Mouse (Mus musculus) adrenal gland, postnatal 36 days (tissue): ENCODE results near the gene Cbarp. TPM values are rescaled to one million over a fixed set of nuclear protein-coding genes. Genes with fewer than 3 reads are reported as not detected.
"Not testable (repeated sequence)": the region's sequence is repeated elsewhere in the genome, so short reads cannot be mapped to it uniquely, and the experiment has no call there.

ENCODE experiments used
- DNase-seq, 2 experiments: peaks; one replicate each; pipeline ENCODE4 v3.0.0; 2021; ENCODE audit warnings: mixed read lengths in 1 of 2
- total RNA-seq, 2 experiments: library from RNA; stranded (reverse); gene quantifications; 2 replicates each; pipeline ENCODE4 v1.2.3; 2021

The Cbarp gene
- total RNA-seq, 2 experiments from 2014 or later = 57.5 to 205 TPM

DNA sequence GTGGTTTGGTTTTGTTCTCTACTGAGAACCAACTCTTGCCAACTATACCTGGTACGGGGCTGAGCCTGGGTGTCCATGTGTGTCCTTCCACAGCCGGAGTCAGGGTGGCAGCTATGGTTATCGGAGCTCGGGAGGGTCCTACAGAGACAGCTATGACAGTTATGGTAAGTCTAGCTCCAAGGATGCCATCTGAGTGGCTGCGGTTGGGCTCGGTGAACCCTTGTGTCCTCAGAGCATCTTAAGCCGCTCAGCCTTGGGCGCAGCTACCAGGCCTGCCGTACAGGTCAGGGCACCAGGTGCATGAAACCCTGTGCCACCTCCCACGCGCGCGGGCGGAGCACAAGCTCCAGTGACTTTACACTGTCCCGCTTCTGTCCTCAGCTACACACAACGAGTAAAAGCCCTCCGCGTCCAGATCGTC is 30.0 kb upstream of the Cbarp start:
- DNase-seq = no peak

- no peak for DNase-seq
These were observed 29.4 kb upstream of the Cbarp start for GRCm38 (mm10) chr10:80170052-80170451.

- DNase-seq = no peak
These were observed 29.0 kb upstream of the Cbarp start for GRCm38 (mm10) chr10:80169651-80170050.

DNA sequence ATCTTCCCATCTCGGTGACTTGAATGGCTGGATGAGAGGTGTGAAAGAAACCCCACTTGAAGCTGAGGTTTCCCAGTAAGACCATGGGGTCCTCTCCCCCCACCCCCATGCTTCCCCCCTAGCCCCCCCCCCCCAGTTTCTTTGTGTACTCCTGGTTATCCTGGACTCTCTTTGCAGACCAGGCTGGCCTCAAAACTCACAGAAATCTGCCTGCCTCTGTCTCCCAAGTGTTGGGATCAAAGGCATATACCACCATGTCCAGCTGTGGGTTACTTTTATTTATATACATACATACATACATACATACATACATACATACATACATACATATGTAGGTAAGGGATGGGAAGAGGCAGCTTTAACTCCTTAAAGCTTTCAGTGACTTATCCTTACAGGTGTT is 28.4 kb upstream of the Cbarp start:
- DNase-seq = no peak

DNA sequence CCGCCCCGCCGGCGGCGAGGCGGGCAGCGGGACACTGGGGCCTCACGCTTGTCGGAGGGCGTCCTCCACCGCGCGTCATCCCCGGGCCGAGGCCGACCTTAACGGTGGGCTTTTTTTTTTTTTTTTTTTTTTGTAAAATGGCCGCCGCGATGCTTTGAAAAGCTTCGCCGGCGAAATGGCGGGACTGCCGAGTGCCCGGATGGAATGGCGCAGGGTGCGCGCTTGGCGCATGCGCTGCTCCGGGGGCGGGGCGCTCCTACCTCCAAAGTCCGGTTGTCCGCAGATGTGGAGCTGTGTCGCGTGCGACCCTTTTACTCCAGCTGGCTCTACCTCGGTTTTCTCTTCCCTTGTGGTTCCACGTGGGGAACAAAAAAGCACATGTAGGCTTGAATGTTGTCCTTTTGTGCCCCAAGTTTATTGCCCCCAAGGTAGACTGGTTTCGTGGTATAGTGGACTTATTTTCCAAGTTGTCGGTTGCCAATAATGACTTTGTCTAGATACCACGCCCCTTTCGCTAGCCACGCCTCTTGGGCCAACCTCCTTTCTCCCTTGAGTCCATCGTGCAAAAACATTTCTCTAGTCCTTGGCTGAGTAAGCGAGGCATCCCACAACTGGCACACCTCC is 27.5 kb upstream of the Cbarp start:
- DNase-seq = peak; percentile 95 to 97

DNA sequence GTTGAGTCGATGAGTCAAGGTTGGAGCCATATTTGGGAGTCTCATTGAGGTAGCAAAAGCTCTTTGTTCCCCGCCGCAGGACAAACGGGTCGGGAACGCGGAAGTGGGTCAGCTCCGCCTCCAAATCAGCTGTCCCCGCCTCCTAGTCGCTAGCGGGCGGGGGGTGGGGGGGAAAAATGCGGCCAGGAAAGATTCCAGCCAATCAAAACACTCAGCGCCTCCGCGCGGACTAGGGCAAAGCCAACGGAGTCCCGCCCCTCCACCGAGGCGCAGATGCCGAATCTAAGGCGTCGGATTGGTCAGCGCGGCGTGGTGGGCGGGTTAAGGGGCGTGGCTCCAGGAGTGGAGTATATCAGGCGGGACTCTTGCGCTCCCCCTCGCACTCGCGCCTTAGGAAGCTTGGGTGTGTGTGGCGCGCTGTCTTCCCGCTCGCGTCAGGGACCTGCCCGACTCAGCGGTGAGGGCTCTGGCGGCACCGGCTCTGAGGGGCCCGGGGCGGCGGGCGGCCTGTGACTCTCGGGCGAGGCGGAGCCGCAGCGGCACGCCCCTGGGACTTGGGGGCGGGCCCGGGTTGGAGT is 26.9 kb upstream of the Cbarp start:
- DNase-seq = peak; percentile 98

DNA sequence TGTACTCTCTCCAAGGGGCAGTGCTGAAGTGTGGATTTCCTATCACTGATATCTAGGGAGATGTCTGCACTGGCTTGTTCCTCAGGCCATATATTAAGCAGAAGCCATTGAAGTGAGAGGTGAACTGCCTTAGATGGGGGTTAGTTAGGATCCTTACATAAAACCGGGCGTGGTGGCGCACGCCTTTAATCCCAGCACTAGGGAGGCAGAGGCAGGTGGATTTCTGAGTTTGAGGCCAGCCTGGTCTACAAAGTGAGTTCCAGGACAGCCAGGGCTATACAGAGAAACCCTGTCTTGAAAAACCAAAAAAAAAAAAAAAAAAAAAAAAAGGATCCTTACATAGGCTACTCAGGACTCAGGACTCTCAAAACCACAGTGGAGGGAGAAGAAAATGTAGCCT is 25.5 kb upstream of the Cbarp start:
- not testable (repeated sequence) for DNase-seq

GRCm38 (mm10) chr10:80165392-80166128 is 24.9 kb upstream of the Cbarp start, which contains the start of gene Cirbp:
Gene Cirbp, plus strand, starts transcription at chr10:80165985.
- peak; percentile 76 to 77 for DNase-seq

- DNase-seq = peak; percentile 97
These were observed 24.3 kb upstream of the Cbarp start for GRCm38 (mm10) chr10:80164998-80165344.

DNA sequence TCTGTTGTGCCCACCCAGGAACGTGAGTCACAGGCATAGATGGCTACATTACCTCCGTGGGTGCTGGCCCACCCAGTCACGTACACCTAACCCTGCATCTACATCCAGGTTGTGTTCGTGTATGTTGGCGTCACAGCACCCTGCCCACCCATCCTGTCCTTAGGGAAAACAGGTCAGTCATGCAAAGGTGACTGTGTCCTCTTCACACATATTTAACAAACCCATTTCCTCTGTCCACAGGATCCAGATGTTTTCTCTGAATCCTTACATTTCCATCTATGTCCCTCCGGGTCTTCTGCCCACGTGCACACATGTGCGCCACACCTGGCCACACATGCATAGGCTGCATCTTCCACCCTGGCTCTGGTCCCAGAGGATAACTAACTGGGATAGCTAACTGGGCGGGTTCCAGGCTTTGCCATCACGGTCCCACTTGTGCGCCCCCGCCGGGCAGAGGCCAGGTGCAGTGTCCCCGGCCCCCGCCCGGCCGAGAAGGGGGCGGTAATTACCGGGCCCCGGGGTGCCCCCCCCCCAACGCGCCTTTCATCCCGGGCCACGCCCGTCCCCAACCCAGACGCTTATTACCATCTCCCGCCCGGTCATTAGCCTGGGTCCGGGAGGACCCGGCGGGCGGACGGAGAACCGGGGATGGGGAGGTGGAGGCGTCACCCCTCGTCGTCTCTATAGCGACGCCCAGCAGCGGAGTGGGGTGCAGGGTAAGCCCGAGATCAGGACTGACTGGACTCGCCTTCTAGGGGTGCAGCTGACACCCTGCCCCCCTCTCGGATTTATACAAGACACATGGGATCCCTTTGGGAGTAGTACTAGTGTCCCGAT is 23.7 kb upstream of the Cbarp start:
- DNase-seq = peak in 1 of 2 experiments; percentile 47

DNA sequence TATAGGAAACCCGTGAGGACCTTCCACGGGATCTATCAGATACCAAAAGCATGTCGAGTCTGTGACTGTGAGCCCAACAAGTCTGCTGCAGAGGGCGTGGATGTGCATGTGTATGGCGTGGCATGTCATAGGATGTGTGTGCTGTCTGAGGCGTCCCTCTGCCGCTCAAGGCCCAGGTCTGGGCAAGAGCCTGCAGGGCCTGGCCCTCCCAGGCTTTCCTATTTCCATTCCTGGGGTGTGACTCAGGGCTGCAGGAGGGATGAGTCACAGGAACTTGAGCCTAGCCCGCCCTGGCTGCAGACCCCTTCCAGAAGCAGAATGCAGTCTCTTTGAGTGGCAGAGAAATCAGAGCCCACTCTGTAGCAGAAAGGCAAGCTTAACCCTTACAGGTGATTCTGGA is 23.1 kb upstream of the Cbarp start:
- DNase-seq = peak; percentile 84 to 86

- no peak for DNase-seq
These were observed 22.2 kb upstream of the Cbarp start for GRCm38 (mm10) chr10:80162716-80163299.

DNA sequence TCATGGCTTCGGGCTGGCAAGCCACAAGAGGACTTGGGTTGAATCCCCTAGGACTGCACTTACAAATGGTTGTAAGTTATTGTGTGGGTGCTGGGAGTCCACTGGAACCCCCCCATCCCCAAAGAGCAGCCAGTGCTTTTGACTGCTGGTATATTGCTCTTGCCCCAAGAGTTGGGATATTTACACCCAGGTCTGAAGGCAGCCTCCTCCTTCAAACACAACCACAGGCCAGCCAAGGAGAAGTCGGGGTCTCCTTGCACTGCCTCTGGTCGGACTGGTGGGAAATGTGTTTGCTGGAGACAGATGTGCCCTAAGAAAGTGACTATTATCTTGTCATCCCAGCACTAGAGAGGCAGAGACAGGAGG is 21.6 kb upstream of the Cbarp start:
- DNase-seq = no peak

GRCm38 (mm10) chr10:80161522-80162242 is 21.0 kb upstream of the Cbarp start:
- DNase-seq = peak; percentile 28 to 43

- DNase-seq = peak; percentile 91 to 93
These were observed 20.1 kb upstream of the Cbarp start for GRCm38 (mm10) chr10:80160455-80161371.

DNA sequence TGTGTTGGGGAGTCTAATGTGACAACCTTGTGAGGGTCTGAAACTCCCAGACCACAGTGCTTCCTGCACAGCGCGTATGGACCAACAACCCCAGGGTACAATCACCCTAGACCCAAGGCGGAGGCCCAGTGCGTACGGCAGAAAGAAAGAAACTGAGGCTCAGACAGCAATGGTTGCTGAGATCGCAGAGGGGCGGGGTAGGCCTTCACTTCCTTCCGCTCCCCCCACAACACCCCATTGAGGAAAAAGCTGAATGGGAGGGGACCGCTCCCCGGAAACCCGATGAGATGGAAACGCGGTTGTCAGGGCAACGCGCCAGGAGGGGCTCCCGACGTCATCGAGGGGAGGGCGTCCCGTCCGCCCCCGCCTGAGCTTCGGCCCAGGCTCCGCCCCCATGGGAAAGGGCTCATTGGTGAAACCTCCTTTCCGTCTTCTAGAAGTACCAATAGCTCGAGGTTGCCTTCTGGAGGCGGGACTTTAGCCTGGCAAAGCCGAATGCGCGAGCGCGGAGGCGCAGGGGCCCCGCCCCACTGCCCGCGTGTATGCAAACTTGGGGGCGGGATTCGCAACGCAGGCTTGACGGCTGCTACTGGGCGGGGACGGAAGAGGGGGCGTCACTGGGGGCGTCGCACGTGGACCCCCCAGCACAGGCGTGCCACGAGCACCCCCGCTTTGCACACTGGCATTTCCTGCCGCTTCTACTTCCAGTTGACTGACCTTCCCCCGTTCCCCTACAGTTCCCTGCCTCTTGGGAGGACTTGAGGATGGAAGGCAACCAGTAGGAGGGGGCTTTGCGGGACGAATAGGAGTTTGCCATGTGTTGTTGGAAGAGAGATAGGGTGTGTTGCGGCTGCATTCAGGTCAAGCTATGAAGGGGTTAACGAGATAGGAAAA is 19.2 kb upstream of the Cbarp start:
- peak; percentile 98 to 99 for DNase-seq

DNA sequence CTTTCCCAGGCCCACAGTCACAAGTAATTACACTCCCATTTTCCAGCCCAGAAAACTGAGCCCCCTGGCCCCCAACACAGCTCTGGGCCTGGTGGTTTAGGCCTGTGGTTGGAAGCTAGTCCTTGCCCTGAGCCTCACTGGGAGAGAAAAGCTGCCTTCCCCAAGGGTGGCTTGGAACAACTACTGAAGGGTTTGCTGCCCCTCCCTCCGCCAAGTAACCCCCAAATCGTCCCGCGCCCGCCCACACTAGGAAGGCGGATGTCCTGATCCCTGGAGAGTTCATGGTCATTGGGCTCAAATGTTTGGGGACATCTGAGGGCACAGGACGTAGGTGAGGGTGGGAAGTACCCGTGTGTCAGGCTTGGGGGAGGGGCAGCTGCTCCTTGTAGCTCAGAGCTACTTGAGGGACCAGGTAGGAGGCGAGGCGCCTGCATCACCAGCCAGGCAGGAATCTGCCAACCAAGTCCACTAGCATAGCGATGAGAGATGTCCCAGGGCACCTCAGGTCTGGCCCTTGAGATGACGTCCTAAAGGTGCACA is 18.5 kb upstream of the Cbarp start:
- peak; percentile 40 to 73 for DNase-seq

GRCm38 (mm10) chr10:80158307-80158986 is 17.8 kb upstream of the Cbarp start:
- peak; percentile 67 to 78 for DNase-seq
